Mouse (Mus musculus) layer of hippocampus, adult 18-20 months (tissue): ENCODE results near the gene Tmem144. TPM values are rescaled to one million over a fixed set of nuclear protein-coding genes. Genes with fewer than 3 reads are reported as not detected.

Experiments used
- DNase-seq, 2 experiments: peaks; one replicate each; pipeline ENCODE4 v3.0.0; 2022; ENCODE audit warnings: low spot score in 2 of 2
- long read RNA-seq: library from polyadenylated mRNA; stranded (forward); transcript quantifications from one replicate; pipeline ENCODE4 v2.0.0, GENCODE M21; 2021
- total RNA-seq, 2 experiments: library from RNA; stranded (reverse); gene quantifications; 2 replicates each; pipeline ENCODE4 v1.2.3; 2021

Tmem144 gene
- 10 to 100 TPM; 20.7 to 21.8 TPM for total RNA-seq
- long read RNA-seq, partial matches to known transcripts, result 1 of 28 reads
- long read RNA-seq, other reads (novel, unspliced or antisense), result 23 of 28 reads

DNA sequence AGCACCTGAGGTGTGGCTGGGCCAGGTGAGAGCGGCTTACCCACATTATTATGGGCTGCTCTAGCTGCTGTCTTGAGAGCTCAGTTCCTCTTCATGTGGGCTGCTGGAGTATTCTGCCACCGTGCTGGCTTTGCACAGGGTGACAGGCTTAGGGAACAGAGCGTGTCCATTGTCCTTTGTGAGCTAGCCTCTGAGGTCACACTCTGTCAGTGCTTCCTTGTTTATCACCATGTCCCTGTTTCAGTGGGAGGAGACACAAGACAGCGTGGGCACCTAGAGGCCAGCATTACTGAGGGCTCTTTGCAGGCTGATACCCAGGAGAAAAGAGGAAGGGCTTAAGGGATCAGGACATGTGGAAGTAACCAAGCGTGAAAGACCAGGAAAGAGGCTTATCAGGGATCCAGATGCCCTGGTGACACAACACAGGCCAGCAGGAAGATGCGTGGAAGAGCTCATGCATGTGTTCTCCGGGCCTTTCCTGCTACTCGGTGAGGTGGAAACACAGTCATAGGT lies at the start of gene Tmem144:
Tmem144 (minus strand) TSS at position 120 of the 513 bp plus-strand sequence.
- DNase-seq, result peak in 1 of 2 experiments; percentile 63

DNA sequence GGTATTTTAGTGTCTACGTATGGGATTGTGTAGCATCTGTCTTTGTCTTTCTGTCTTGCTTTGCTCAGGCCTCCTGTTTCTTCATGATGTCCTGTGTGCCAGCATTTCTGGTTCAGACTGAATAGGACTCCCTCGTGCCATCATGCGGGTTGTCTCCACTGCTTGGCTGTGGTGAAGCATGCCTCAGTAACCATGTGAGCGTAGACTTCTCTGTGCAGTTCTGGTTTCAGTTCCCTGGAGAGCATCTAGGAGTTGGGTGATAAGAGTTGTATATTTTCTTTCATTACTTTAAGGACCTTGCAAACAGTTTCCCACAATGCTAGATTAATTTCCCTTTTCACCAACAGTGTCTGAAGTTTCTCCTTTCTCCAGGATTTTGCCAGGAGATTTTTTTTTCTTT lies 49.2 kb upstream of the Tmem144 start:
- DNase-seq, result no peak

DNA sequence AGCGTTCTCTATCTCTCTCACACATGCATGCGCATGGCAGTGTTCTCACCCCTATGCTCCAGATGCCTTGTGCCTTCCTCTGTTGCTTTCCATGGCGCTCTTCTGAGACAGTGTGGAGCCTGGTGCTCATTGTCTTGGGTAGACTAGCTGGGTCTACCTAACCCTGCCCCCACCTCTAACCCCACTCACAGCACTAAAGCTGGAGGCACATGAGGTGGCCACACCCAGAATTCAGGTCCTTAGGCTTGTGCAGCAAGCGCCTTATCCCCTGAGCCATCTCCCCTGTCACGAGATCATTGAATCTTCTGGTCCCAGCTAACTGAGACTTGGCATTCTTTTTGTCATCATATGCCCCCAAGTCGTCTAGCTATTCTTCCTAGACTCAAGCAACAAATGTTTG lies 48.7 kb upstream of the Tmem144 start:
- DNase-seq, result no peak

DNA sequence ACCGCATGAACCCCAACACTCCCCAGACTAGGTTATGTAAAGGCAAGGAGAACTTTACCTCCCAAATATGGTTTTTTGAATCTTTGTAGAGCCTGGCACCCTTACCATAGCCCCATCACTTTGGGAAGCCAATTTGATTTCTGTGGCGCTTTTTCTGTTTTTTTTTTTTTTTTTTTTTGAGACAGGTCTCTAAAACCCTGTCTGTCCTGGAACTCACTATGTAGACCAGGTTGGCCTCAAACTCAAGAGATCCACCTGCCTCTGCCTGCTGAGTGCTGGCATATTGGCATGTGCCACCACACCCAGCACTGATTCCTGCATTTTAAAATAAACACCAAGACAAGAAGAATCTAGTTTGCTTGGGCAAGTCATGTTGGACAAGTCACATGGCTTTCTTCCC lies 47.9 kb upstream of the Tmem144 start:
- no peak for DNase-seq

DNA sequence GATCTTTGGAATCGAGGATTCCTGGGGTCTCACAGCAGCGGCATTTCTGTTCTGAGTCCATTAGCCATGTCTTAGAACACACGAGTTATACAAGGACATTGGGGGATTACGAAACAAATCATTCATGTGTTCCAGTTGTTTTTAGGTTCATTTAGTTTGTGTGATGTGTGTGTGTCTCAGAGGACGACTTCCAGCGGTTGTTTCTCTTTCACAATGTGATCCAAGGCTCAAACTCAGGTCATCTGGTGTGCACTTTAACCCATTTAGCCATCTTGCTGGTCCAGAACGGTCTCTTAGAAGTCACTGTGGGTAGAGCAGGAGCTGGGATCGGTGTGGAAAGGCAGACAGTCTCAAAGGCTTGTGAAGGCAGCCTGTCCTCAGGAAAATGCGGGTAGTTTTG lies 47.3 kb upstream of the Tmem144 start:
- DNase-seq, result no peak

DNA sequence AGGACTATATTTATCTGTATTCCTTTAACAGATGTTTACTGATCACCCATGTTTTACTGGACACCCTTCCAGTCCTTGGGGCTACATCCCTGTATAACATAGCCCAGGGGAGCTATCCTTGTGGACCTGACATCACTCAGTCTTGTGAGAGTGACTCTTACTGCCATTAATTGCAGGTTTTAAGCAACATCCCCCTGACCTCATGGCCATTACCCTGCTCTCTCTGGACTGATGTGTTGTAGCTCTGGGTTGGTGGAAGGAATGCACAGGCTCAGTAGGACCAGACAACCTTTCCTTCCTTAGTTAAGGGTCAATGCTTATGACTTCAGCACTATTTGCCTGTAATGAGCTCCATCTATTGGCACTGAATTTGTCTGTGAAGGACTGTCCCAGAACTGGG lies 45.9 kb upstream of the Tmem144 start:
- no peak for DNase-seq

DNA sequence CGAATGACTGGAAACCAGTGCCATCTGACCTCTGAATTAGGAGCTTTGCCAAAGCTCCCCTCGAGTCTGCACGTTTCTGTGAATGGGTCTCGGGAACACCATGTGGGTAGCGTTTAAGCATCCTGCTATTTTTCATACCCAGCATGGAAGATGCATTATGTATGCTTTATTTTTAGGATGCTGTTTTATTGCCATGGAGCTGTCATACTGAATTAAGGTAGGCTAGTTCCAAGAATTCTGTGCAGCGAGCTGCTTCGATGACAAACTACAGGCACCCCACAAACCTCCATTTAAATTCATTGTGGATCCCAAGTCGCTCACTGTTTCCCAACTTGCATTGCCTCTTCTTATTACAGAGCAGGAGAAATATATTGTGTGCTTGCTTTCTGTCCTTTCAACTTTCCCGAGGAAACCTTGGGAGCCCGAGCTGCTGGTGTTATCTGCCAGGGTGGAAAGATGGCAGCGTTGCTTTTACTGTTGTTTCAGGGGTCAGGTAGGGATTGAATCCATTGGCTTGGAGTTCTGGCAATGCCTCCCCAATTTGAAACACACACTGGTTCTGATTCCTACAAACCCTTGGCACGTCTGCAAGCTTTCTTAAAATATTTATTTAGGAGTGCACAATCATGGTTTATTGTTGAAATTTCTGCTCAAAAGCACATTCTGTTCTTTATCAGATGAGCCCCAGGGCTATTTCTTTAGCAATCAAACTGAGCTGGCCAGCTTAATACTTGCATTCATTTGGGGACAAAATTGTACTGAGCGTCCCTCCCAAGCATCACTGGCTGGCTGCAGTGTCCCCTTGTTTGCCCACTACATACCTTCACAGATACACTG lies 45.2 kb upstream of the Tmem144 start:
- DNase-seq, result peak in 1 of 2 experiments; percentile 21

DNA sequence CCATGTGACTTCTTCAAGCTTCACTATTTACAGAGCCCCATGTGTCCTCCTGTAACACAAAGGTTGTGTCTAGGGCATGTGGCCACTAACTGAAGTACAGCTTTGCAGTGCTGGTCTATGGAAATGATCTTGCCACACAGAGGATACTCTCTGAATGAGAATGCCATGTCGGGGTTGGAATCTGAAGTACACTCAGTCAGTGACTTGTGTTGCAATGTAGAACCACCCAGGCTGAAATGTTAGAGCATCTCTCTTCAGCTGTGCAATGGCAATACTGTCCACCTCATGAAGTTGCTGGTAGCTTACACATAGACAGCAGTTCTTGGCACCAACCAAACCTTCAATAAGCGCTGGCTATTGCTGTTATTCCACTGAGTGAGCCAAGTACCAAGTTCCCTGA lies 35.4 kb upstream of the Tmem144 start:
- no peak for DNase-seq

DNA sequence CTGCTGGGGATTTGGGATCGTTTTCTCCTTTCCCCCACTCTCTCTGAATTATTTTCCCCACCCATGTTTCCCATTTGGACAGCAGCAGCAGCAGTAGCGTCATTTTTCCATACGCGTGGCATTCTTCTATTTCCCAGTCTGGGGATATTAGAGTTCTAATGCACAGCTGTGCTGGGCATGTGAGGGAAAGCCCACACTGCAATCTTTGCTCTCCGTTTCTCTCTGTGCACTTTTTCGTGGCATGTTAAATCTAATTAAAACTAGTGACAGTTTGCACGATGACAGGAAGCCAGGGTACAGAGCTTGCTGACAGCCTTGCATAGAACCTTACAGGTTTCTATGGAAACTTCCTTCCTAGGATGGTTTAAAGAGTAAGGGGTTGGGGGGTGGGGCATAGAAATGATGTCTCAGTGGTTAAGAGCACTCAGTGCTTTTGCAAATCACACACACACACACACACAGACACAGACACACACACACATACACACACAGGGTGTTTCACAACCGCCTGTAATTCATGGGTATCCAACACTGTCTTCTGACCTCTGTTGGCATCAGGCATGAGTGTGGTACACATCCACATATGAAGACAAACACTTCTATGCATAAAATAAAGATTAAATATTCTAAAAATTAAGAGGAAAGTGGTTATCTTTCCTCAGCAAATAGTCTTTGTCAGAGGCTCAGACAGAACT lies 34.7 kb upstream of the Tmem144 start:
- peak in 1 of 2 experiments; percentile 52 for DNase-seq

DNA sequence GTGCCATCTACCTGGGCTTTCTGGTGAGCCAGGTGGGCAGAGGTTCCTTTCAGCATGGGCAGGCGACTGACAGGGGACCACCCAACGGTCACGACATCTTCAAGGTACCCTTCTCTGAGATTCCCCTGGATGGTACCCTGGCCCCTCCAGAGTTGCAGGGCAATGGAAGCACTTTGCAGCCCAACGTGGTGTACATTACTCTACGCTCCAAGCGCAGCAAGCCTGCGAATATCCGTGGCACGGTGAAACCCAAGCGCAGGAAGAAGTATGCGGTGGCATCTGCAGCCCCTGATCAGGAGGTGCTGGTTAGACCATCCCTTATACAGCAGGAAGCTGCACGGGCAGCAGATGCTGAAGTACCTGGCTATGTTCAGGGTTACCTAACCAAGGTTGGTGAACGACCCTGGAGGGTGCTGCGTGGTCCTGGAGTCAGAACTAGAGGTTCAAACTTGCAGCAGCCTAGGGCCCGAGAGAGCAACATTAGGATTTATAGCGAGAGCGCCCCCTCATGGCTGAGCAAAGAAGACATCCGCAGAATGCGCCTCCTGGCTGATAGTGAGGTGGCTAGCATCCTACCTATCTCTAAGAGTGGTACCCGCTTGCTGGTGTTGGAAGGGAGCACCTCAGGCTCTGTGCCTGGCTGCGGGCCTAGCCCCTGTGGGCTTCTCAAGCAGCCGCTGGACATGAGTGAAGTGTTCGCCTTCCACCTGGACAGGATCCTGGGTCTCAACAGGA lies 34.0 kb upstream of the Tmem144 start:
- no peak for DNase-seq

DNA sequence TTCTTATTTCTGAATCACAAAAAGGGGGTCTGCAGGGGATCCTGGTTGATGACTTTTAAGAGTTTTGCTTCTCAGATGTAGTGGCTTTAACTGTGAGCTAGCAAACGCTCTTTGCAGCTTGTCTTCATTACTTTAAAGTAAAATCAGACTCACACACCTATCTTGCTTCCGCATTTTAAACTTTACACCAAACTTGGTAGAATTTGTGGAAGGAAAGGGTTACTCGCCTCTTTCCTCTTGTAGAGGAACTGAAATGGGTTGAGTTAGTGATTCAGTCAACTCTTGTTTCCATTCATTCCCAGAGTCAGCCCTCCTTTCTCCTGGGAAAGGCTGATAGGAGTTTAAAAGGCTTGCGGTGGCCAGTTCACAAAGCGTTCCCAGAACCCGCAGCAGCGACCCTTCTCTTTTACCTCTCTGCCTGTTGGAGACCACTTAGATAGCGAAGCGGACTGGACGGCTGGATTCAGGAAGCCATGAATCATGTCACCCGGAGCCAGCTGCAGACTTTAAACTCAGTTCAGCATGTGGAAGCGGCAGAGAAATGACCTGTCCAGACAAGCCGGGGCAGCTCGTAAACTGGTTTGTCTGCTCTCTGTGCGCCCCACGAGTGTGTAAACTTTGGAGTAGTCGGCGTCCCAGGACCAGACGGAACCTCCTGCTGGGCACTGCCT lies 33.2 kb upstream of the Tmem144 start:
- DNase-seq, result no peak

DNA sequence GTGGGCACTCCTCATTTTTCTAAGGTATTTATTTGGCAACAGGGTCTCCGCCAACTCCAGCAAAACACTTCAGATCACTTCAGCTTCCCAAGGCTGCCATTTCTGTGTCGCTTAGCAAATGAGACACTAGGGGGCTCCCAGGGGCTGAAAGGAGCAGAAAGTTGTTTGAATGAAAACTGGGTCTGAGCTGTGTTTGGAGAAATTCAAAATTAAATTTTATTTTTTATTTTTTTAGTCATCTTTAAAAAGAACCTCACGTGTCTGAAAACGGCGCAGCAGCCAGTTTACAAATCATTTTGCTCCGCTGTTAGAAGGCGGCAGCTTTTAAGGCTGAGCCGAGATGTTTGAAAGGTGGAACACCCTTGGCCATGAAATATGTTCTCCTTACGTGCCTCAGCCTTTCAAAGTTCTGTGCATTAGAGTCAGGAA lies 32.2 kb upstream of the Tmem144 start:
- peak; percentile 52 to 77 for DNase-seq

DNA sequence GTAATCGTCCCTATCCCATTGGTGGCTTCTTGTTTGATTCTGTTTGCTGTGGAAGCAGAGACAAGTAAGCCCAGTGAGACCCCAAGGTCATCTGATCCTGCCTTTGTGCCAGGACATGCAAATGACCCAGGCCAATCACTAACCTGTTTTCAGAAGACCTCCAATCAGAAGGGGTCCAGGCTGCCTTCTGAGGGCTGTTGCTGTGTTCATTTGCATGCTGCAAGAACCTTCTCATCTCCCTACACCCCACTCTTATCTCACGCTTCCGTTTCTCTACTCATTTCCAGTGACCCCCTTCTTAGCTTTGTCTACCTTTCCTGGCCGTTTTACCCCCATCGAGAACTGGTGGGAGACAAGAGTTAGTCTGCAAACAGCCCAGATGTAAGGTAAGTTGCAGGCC lies 31.7 kb upstream of the Tmem144 start, which contains the start of gene Fam198b:
Fam198b (plus strand) TSS at position 229 of the 400 bp plus-strand sequence.
- no peak for DNase-seq

DNA sequence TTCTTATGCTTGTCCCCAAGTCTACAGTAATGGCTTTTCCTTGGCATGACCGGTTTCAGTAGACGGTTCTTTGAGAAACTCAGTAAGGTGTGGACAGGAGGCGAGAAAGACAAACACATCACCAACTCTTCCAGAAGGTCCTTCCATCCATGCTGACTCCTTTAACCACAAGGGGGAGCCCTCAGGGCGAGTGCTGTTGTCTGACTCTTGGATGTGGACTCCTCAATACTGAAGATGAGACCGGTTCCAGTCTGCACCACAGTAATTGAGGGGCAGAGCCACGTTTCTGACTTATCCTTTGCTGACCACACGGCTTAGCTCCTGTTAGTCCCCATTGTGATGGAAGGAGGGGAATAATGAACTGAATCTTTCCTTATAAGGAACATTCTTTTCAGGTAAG lies 30.5 kb upstream of the Tmem144 start:
- DNase-seq, result peak; percentile 65 to 85

DNA sequence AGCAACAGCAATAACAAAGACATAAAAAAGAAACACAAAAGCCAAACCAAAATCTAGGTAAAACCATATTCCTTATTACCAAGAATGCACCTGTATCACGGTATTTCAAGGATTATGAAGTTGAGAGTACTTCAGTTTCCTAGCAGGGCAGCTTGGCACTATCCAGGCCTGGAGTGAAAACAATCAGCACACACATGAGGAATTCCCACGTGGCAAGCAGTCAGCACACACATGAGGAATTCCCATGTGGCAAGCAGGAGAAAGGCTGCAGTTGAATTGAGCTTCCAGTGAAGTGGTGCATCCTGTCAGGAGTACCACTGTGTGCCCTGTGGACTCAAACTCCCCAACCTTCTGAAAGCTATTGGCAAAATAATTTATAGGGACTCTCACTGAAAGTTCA lies 29.1 kb upstream of the Tmem144 start:
- no peak for DNase-seq

DNA sequence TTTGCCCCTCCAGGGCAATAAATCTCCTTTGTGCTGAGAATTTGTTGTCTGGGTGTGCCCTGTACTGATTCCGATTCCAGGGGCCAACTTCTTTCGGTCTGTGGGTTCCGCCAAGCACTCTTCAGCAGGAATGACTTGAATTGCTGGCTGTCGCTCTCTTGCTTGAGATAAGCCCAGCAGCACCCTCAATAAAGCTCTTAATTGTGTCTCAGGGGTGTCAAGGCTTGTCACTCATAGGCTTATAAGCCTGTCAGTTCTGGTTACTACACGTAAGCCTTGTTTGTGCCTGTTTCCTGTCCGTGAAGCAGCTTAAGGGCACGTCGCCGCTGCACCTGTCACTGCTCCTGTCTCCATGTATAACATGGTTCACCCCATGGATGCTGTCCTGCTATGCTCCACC lies 26.7 kb upstream of the Tmem144 start:
- DNase-seq, result no peak

DNA sequence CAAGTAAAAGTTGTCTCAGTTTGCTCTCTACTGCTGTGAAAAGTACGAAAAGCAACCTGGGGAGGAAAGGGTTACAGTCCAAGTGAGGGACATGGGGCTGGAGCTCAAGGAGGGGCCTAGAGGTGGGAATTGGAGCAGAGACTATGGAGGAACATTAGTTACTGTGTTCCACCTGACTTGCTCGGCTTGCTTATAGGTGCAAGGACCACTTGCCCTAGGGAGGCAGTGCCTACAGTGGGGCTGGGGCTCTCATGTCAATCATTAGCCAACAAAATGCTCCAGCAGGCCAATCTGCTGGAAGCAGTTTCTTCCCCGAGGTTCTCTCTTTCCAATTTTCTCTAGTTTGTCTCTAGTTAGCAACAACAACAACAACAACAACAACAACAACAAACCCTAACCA lies 25.8 kb upstream of the Tmem144 start:
- no peak for DNase-seq

DNA sequence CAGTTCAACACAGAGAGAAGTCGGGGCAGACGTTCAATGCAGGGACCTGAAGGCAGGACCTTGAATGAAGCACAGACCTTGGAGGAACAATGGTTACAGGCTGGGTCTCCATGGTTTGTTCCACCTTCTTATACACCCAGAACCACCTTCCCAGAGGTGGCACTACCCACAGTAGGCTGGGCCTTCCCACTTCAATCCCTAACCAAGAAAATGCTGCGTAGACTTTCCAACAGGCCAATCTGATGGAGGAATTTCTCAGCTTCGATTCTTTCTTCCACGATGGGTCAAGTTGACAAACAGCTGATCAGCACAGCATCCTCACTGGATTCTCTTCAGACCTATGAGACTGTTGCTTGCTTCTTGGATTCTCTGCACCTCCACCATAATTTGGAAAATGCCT lies 22.9 kb upstream of the Tmem144 start:
- no peak for DNase-seq

DNA sequence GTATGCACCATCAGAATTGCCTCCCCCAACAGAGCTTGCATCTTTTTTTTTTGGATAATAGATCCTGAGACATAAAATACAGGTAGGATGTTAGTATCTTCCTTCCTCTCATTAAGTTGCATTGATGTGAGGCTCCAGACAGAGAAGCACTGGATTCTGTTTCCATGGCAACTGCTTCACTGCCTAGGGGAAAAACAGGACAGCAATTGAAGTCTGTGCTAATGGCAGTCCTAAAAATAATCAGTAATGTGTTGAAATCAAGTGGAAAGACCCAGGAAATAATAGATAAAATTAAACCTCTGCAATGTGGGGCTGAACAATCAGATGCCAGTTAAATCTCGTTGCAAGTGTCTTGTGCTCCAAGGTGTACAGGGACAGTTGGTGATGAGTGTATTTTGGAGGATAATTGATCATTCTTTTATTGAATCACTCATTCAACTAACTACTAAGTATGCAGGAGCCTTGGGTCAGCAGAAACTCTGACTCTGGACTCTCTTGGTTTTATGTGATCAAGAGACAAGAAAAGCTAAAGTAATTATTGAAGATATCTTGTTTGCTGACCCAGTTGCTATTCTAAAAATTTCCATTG lies 14.6 kb upstream of the Tmem144 start:
- peak; percentile 52 to 86 for DNase-seq

DNA sequence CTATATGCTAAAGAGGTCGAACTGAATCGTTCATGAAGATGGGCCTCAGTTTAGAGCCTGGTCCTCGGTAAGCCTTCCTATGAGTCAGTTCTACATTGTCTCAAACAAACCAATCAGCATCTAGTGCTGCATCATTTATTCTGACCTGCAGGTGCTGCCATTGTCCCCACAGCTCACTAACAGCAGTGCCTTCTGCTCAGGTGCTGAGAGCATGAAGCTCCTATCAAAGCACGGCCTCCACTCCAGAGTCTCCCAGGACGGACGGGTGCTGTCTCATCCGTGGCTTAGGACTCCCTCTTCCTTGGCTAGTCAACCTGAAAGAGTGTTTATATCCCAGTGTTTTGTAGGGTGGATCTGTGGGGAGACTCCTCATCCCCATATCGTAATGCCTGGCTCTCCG lies 14.0 kb upstream of the Tmem144 start:
- no peak for DNase-seq

DNA sequence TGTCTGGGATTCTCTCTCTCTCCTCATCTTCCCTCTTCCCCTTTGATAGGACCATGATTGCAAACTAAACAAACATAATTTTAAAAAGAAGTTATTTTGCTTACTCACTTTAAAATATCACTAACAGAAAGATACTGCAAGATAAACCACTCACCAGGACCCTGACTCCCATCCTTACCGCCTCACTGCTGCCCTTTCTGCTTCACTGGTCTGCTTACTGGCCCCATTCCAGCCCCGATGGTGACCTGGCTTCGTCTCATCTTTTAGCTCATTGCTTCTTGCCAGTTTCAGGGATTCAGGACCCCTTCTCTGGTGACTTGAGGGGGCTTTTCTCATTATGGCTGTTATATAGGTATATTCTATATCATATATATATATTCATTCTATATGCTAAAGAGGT lies 13.5 kb upstream of the Tmem144 start:
- DNase-seq, result no peak
